Mouse (Mus musculus) gastrocnemius, adult 2 months (tissue): ENCODE data around the gene Snrk. TPM values are rescaled to one million over a fixed set of nuclear protein-coding genes. Genes with fewer than 3 reads are reported as not detected.
A peak's percentile ranks its signal among the peaks of the same experiment; 100 is the strongest.

Experiments used
- DNase-seq: peaks from one replicate; pipeline ENCODE4 v3.0.0; 2022
- H3K27ac ChIP-seq: fragments of 200-600 bp; 2 replicates; pipeline ENCODE4 v1.8.1; 2022; ENCODE audit warnings: mild to moderate bottlenecking
- H3K4me3 ChIP-seq: fragments of 200-600 bp; 2 replicates; pipeline ENCODE4 v1.8.1; 2022; ENCODE audit warnings: mild to moderate bottlenecking, moderate library complexity
- CTCF ChIP-seq: fragments of 200-600 bp; IDR thresholded peaks from 2 replicates; pipeline ENCODE4 v1.8.1; 2022; ENCODE audit warnings: antibody characterized with exemption, mild to moderate bottlenecking, moderate library complexity
- intact Hi-C: fragments of 180-260 bp; cut with DNase I; formaldehyde crosslinking; loops from one replicate; pipeline ENCODE4 v1.15.1; 2025
- total RNA-seq, 2 experiments: library from RNA; stranded (reverse); gene quantifications; 2 replicates each; pipeline ENCODE4 v1.2.3; 2021

The Snrk gene
- total RNA-seq, 2 experiments from 2014 or later = 55.2 to 80.0 TPM

- H3K27ac ChIP-seq = peak overlapping the region; percentile 43
- peak; percentile 37 for DNase-seq
- H3K4me3 ChIP-seq = no peak overlapping the region
- TF ChIP-seq CTCF = no peak
- intact Hi-C loops = no loop called here
These were observed 25.3 kb upstream of the Snrk start for GRCm38 (mm10) chr9:122091782-122092228.

GRCm38 (mm10) chr9:122094171-122094570 is 22.9 kb upstream of the Snrk start:
- no peak for DNase-seq

GRCm38 (mm10) chr9:122096822-122097511 is 20.1 kb upstream of the Snrk start:
- DNase-seq = no peak
- H3K27ac ChIP-seq = peak overlapping the region; percentile 16; the same call in 1 of the 2 replicates
- intact Hi-C loops = no loop called here
- no peak overlapping the region for H3K4me3 ChIP-seq
- no peak for TF ChIP-seq CTCF

More at GRCm38 (mm10) chr9:122094171-122094570, 22.9 kb upstream of the Snrk start:
- no peak overlapping the region for H3K27ac ChIP-seq
- intact Hi-C loops = no loop called here
- no peak overlapping the region for H3K4me3 ChIP-seq
- no peak for TF ChIP-seq CTCF

- intact Hi-C loops = no loop called here
These were observed 19.5 kb upstream of the Snrk start for GRCm38 (mm10) chr9:122097535-122097934.

GRCm38 (mm10) chr9:122100584-122101127 is 16.4 kb upstream of the Snrk start:
- DNase-seq = no peak
- intact Hi-C loops = no loop called here
- Histone ChIP-seq H3K27ac (no peak overlapping the region), H3K4me3 (no peak overlapping the region)
- TF ChIP-seq CTCF = no peak

More at GRCm38 (mm10) chr9:122097535-122097934, 19.5 kb upstream of the Snrk start:
- TF ChIP-seq CTCF = no peak
- Histone ChIP-seq H3K4me3 (no peak overlapping the region), H3K27ac (peak overlapping the region; percentile 53; the same call in 1 of the 2 replicates)
- DNase-seq = no peak

GRCm38 (mm10) chr9:122101196-122101595 is 15.9 kb upstream of the Snrk start:
- Histone ChIP-seq H3K4me3 (no peak overlapping the region), H3K27ac (no peak overlapping the region)
- intact Hi-C loops = no loop called here
- TF ChIP-seq CTCF = no peak
- no peak for DNase-seq

GRCm38 (mm10) chr9:122103550-122104284 is 13.3 kb upstream of the Snrk start:
- no peak for TF ChIP-seq CTCF
- intact Hi-C loops = no loop called here
- no peak for DNase-seq
- no peak overlapping the region for H3K27ac ChIP-seq
- no peak overlapping the region for H3K4me3 ChIP-seq

- intact Hi-C loops = no loop called here
- H3K4me3 ChIP-seq = no peak overlapping the region
- no peak overlapping the region for H3K27ac ChIP-seq
- no peak for DNase-seq
- TF ChIP-seq CTCF = no peak
These were observed 12.7 kb upstream of the Snrk start for GRCm38 (mm10) chr9:122104285-122104829.

GRCm38 (mm10) chr9:122107701-122108375 is 9.2 kb upstream of the Snrk start:
- intact Hi-C loops = loop anchor here (2.0 kb wide), 2 partner anchors 23 to 79 kb away; no protein-coding TSS in a partner anchor
- H3K4me3 ChIP-seq = no peak overlapping the region
- DNase-seq = no peak
- H3K27ac ChIP-seq = peak overlapping the region; percentile 83
- no peak for TF ChIP-seq CTCF

GRCm38 (mm10) chr9:122109553-122110225 is 7.4 kb upstream of the Snrk start:
- TF ChIP-seq CTCF = no peak
- intact Hi-C loops = loop anchor here (2.0 kb wide), 2 partner anchors 25 to 81 kb away; no protein-coding TSS in a partner anchor
- Histone ChIP-seq H3K27ac (peak overlapping the region; percentile 83), H3K4me3 (peak overlapping the region; percentile 42)
- DNase-seq = peak; percentile 91

- Histone ChIP-seq H3K4me3 (peak overlapping the region; percentile 42), H3K27ac (peak overlapping the region; percentile 83)
- no peak for TF ChIP-seq CTCF
- intact Hi-C loops = no loop called here
- DNase-seq = no peak
These were observed 6.6 kb upstream of the Snrk start for GRCm38 (mm10) chr9:122110508-122110907.

GRCm38 (mm10) chr9:122110921-122111320 is 6.1 kb upstream of the Snrk start:
- H3K27ac ChIP-seq = peak overlapping the region; percentile 83
- intact Hi-C loops = no loop called here

More at GRCm38 (mm10) chr9:122110921-122111320, 6.1 kb upstream of the Snrk start:
- H3K4me3 ChIP-seq = no peak overlapping the region
- TF ChIP-seq CTCF = no peak
- DNase-seq = no peak
